Mouse (Mus musculus): ENCODE measurements at regions not wholly inside any gene's neighbourhood (a gene's known extent, or its start where the extent isn't known, plus 50 kb on each side); places are given as distances from the start of the nearest gene placed in this dataset.

- 84% methylated on average over 4 of the region's 4 CpGs for WGBS
- no peak for ATAC-seq (replicated peaks)
- no peak overlapping the region for H3K4me2 ChIP-seq
- no peaks in the 10 kb centered on the region for H3K27me3 ChIP-seq (replicated peaks)
- H3K9me3 ChIP-seq: no peaks in the 10 kb centered on the region
- H3K4me1 ChIP-seq: no peaks in the 10 kb centered on the region
- H3K4me3 ChIP-seq: no peak overlapping the region
- H3K36me3 ChIP-seq (replicated peaks): no peaks in the 10 kb centered on the region
- H3K27ac ChIP-seq: no peak overlapping the region
- no peak overlapping the region for H3K9ac ChIP-seq
Measured at GRCm38 (mm10) chr13:5607462-5607861, 253.8 kb upstream of the Klf6 start.

GRCm38 (mm10) chr13:5614186-5614737, 247.0 kb upstream of the Klf6 start:
- Histone ChIP-seq H3K36me3 (replicated peaks) (no peaks in the 10 kb centered on the region), H3K4me3 (no peak overlapping the region), H3K4me2 (no peak overlapping the region), H3K9me3 (no peaks in the 10 kb centered on the region), H3K9ac (no peak overlapping the region), H3K27ac (no peak overlapping the region), H3K27me3 (replicated peaks) (no peaks in the 10 kb centered on the region), H3K4me1 (0 out of 2 replicates have a peak, but pooled peaks cover 6% of the 10 kb centered on the region)
- ATAC-seq (replicated peaks): no peak
- WGBS: 75% methylated on average over 7 of the region's 7 CpGs

GRCm38 (mm10) chr13:5614833-5615232, 246.4 kb upstream of the Klf6 start:
- Histone ChIP-seq H3K9me3 (no peaks in the 10 kb centered on the region), H3K27me3 (replicated peaks) (no peaks in the 10 kb centered on the region), H3K36me3 (replicated peaks) (no peaks in the 10 kb centered on the region), H3K4me1 (0 out of 2 replicates have a peak, but pooled peaks cover 6% of the 10 kb centered on the region), H3K9ac (no peak overlapping the region), H3K4me2 (no peak overlapping the region), H3K27ac (no peak overlapping the region), H3K4me3 (no peak overlapping the region)
- ATAC-seq (replicated peaks): no peak
- 79% methylated on average over 5 of the region's 5 CpGs for WGBS

GRCm38 (mm10) chr13:5615327-5615726, 246.0 kb upstream of the Klf6 start:
- Histone ChIP-seq H3K27me3 (replicated peaks) (no peaks in the 10 kb centered on the region), H3K4me1 (0 out of 2 replicates have a peak, but pooled peaks cover 6% of the 10 kb centered on the region), H3K4me2 (no peak overlapping the region), H3K4me3 (no peak overlapping the region), H3K9ac (no peak overlapping the region), H3K9me3 (no peaks in the 10 kb centered on the region), H3K27ac (no peak overlapping the region), H3K36me3 (replicated peaks) (no peaks in the 10 kb centered on the region)
- no peak for ATAC-seq (replicated peaks)
- 61% methylated on average over 3 of the region's 3 CpGs for WGBS

- ATAC-seq (replicated peaks): no peak
- H3K4me2 ChIP-seq: no peak overlapping the region
- H3K27ac ChIP-seq: no peak overlapping the region
- H3K4me3 ChIP-seq: no peak overlapping the region
- H3K27me3 ChIP-seq (replicated peaks): no peaks in the 10 kb centered on the region
- no peaks in the 10 kb centered on the region for H3K36me3 ChIP-seq (replicated peaks)
- H3K9ac ChIP-seq: no peak overlapping the region
- H3K9me3 ChIP-seq: no peaks in the 10 kb centered on the region
- no peaks in the 10 kb centered on the region for H3K4me1 ChIP-seq
- 57% methylated on average over 2 of the region's 2 CpGs for WGBS
Measured at GRCm38 (mm10) chr13:5628124-5628523, 233.2 kb upstream of the Klf6 start.

GRCm38 (mm10) chr13:5634960-5635359, 226.3 kb upstream of the Klf6 start:
- H3K4me1 ChIP-seq: no peaks in the 10 kb centered on the region
- ATAC-seq (replicated peaks): no peak
- no peaks in the 10 kb centered on the region for H3K36me3 ChIP-seq (replicated peaks)
- no peak overlapping the region for H3K27ac ChIP-seq
- WGBS: 86% methylated on average over 2 of the region's 2 CpGs
- H3K27me3 ChIP-seq (replicated peaks): no peaks in the 10 kb centered on the region
- no peaks in the 10 kb centered on the region for H3K9me3 ChIP-seq
- no peak overlapping the region for H3K9ac ChIP-seq
- no peak overlapping the region for H3K4me3 ChIP-seq
- no peak overlapping the region for H3K4me2 ChIP-seq

- Histone ChIP-seq H3K9me3 (no peaks in the 10 kb centered on the region), H3K4me1 (0 out of 2 replicates have a peak, but pooled peaks cover 5% of the 10 kb centered on the region), H3K4me2 (no peak overlapping the region), H3K4me3 (no peak overlapping the region), H3K27me3 (replicated peaks) (no peaks in the 10 kb centered on the region), H3K27ac (no peak overlapping the region), H3K36me3 (replicated peaks) (no peaks in the 10 kb centered on the region), H3K9ac (no peak overlapping the region)
- WGBS: 64% methylated on average over 7 of the region's 7 CpGs
- peak; percentile 90 for ATAC-seq (replicated peaks)
Measured at GRCm38 (mm10) chr13:5641743-5642510, 219.4 kb upstream of the Klf6 start.

- H3K4me2 ChIP-seq: no peak overlapping the region
- H3K27me3 ChIP-seq (replicated peaks): no peaks in the 10 kb centered on the region
- no peak overlapping the region for H3K27ac ChIP-seq
- H3K36me3 ChIP-seq (replicated peaks): no peaks in the 10 kb centered on the region
- WGBS: 81% methylated on average over 4 of the region's 4 CpGs
- H3K4me3 ChIP-seq: no peak overlapping the region
- H3K4me1 ChIP-seq: no peaks in the 10 kb centered on the region
- no peak overlapping the region for H3K9ac ChIP-seq
- no peaks in the 10 kb centered on the region for H3K9me3 ChIP-seq
- ATAC-seq (replicated peaks): no peak
Measured at GRCm38 (mm10) chr13:5648276-5648675, 213.0 kb upstream of the Klf6 start.

- H3K9ac ChIP-seq: no peak overlapping the region
- no peak overlapping the region for H3K4me2 ChIP-seq
- no peak overlapping the region for H3K4me3 ChIP-seq
- H3K9me3 ChIP-seq: no peaks in the 10 kb centered on the region
- no peak for ATAC-seq (replicated peaks)
- H3K27ac ChIP-seq: no peak overlapping the region
- H3K4me1 ChIP-seq: no peaks in the 10 kb centered on the region
- H3K27me3 ChIP-seq (replicated peaks): no peaks in the 10 kb centered on the region
- no peaks in the 10 kb centered on the region for H3K36me3 ChIP-seq (replicated peaks)
- WGBS: 57% methylated on average over 5 of the region's 5 CpGs
Measured at GRCm38 (mm10) chr13:5657556-5657955, 203.7 kb upstream of the Klf6 start.

- no peak overlapping the region for H3K4me2 ChIP-seq
- H3K4me3 ChIP-seq: no peak overlapping the region
- no peaks in the 10 kb centered on the region for H3K36me3 ChIP-seq (replicated peaks)
- WGBS: 81% methylated on average over 3 of the region's 3 CpGs
- no peaks in the 10 kb centered on the region for H3K4me1 ChIP-seq
- H3K27ac ChIP-seq: no peak overlapping the region
- H3K9me3 ChIP-seq: no peaks in the 10 kb centered on the region
- H3K27me3 ChIP-seq (replicated peaks): no peaks in the 10 kb centered on the region
- H3K9ac ChIP-seq: no peak overlapping the region
- ATAC-seq (replicated peaks): no peak
Measured at GRCm38 (mm10) chr13:5666235-5667007, 194.9 kb upstream of the Klf6 start.

GRCm38 (mm10) chr13:5675668-5676067, 185.6 kb upstream of the Klf6 start:
- WGBS: 8% methylated on average over 1 of the region's 1 CpGs
- no peak overlapping the region for H3K9ac ChIP-seq
- H3K27ac ChIP-seq: peak overlapping the region; percentile 38; the same call in 1 of the 2 replicates
- peak; percentile 92 for ATAC-seq (replicated peaks)
- no peaks in the 10 kb centered on the region for H3K9me3 ChIP-seq
- H3K36me3 ChIP-seq (replicated peaks): no peaks in the 10 kb centered on the region
- no peak overlapping the region for H3K4me2 ChIP-seq
- H3K4me3 ChIP-seq: no peak overlapping the region
- peaks cover 5% of the 10 kb centered on the region; the same call in 1 of the 2 replicates for H3K4me1 ChIP-seq
- no peaks in the 10 kb centered on the region for H3K27me3 ChIP-seq (replicated peaks)

- Histone ChIP-seq H3K4me1 (no peaks in the 10 kb centered on the region), H3K9ac (no peak overlapping the region), H3K27me3 (replicated peaks) (no peaks in the 10 kb centered on the region), H3K27ac (no peak overlapping the region), H3K36me3 (replicated peaks) (no peaks in the 10 kb centered on the region), H3K4me3 (no peak overlapping the region), H3K9me3 (0 out of 2 replicates have a peak, but pooled peaks cover 6% of the 10 kb centered on the region), H3K4me2 (no peak overlapping the region)
- 84% methylated on average over 4 of the region's 4 CpGs for WGBS
- ATAC-seq (replicated peaks): no peak
Measured at GRCm38 (mm10) chr13:5690124-5690523, 171.2 kb upstream of the Klf6 start.

All from midbrain, embryonic 15.5 days (tissue).